Mouse (Mus musculus): ENCODE results near the gene Map3k6.

Gene Map3k6

DNA sequence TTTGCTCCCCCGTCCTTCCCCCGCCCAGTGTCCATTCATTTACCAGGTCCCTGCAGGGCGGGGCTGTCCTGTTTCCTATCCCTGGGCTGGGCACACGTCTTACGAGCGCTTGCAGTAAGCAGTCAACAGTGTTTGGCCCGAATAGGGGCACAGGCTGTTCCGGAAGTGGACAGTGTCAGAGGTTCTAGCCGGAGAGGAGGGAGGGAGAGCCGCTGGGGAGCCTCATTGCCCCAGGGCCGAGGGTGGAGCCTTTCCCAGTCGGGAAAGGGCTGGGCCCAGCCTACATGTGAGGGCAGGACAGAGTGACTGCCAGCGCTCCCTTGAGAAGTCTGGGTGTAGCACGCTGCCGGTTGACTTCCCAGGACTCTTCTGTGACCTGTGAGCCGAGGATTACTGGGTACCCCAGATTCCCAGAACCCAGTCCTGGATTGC lies at the start of gene Map3k6:
Map3k6 (plus strand) TSS at position 329 of the 432 bp plus-strand sequence.
- peak; percentile 75 for DNase-seq

DNA sequence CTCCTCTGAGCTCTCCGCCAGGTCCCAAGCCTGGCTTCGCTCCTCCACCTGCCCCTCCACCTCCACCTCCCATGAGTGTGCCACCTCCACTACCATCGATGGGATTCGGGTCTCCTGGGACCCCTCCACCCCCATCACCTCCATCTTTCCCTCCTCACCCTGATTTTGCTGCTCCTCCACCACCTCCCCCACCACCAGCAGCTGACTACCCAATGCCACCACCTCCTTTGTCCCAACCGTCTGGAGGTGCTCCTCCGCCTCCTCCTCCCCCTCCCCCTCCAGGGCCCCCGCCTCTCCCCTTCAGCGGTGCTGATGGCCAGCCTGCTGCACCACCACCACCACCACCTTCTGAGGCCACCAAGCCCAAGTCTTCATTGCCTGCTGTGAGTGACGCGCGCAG lies 46.1 kb upstream of the Map3k6 start:
- DNase-seq: no peak

GRCm38 (mm10) chr4:133195014-133195413 lies 45.6 kb upstream of the Map3k6 start:
- DNase-seq: no peak

DNA sequence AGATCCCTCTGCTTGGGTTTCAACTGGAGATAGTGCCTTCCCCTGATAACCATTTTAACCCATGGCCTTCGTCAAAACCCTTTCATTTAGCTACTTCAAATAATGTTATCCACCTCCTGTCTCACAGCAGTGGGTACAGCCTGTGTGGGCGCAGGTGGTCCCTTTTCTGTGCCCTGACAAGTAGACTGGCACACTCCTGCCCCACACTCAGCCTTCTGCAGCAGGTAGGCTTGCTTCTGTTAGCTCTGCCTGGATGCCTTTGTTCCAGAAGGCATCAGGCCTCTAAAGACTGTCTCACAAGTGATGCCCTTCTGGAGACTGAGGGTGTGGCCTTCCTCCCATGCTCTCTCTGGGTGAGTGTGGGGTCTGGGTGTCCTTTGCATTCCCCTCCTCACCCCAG lies 44.5 kb upstream of the Map3k6 start:
- DNase-seq: no peak

- no peak for DNase-seq
These were observed 43.8 kb upstream of the Map3k6 start for GRCm38 (mm10) chr4:133196852-133197251.

GRCm38 (mm10) chr4:133197355-133197754 lies 43.3 kb upstream of the Map3k6 start:
- no peak for DNase-seq

GRCm38 (mm10) chr4:133197801-133198286 lies 42.8 kb upstream of the Map3k6 start:
- no peak for DNase-seq

GRCm38 (mm10) chr4:133198337-133199180 lies 42.1 kb upstream of the Map3k6 start:
- DNase-seq: no peak

GRCm38 (mm10) chr4:133199743-133200142 lies 40.9 kb upstream of the Map3k6 start:
- no peak for DNase-seq

GRCm38 (mm10) chr4:133200343-133200742 lies 40.3 kb upstream of the Map3k6 start:
- no peak for DNase-seq

- DNase-seq: peak; percentile 38
These were observed 39.4 kb upstream of the Map3k6 start for GRCm38 (mm10) chr4:133201006-133201771.

- DNase-seq: no peak
These were observed 38.4 kb upstream of the Map3k6 start for GRCm38 (mm10) chr4:133202254-133202653.

DNA sequence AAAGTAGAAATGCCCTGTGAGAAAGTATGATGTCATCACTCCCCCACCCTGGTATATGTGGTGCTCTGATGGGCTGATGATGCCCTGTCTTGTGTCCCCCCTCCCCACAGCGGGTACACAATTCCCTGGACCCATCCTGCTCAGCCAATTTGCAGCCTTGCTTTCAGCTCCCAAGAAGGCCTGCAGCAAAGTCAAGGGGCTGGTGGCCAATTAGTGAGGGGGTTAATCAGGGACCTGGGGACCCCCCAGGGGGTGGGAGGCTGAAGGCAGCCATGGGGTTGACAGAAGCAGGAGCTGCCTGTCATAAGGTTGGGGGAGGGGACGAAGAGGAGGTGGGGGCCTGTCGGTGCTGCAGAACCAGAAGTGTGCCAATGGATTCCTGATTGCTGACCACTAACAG lies 37.0 kb upstream of the Map3k6 start:
- no peak for DNase-seq

GRCm38 (mm10) chr4:133204379-133204778 lies 36.2 kb upstream of the Map3k6 start:
- no peak for DNase-seq

DNA sequence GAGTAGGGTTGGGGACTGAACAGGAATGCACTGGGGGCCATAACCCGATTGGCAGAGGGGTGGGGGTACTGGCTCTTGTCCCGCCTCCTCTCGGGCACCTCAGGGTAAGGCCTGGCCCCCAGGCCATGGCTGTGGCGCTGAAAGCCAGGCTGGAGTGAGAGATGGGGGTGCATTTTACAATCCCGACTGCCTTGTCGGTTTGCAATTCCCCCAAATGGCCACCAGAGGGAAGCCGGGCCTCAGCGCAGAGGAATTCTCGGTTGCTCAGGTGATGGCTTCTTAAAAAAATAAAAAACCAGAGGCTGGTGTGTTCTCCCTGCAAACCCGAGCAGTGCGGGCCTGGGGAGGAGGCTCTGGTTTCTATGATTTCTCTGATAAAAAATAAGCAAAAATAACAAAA lies 31.3 kb upstream of the Map3k6 start:
- DNase-seq: peak; percentile 62

DNA sequence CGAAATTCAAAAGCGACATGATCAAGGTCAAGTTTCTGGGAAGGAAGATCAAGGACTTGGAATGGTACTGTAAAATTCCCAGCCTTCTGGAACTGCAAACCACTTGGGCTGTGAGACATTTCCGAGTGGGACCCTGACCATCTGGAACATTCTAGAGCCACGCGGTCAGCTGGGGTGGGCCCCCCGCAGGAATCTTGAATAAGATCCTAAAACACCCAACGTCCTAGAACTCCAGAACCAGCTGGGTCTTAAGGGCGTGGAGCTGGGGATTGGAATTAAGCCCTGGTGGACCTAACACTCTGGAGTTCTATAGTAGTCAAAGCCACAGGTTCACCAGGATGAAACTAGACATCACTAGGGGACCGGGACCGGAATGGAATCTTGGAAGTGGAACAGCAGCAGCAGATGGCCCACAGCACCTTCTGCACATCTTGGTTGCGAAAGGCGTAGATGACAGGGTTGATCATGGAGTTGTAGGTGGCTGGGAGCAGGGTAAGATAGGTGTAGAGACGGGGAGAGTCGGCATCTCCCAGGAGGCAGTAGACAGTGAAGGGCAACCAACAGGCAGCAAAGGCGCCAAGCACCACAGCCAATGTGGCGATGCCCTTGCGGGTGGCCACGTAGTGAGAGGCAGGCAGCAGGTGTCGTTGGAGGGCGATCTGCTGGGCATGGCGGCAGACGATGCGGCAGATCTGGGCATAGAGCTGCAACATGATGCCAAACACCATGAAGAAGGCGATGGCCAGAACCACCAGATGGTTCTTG lies 30.4 kb upstream of the Map3k6 start:
- DNase-seq: no peak

DNA sequence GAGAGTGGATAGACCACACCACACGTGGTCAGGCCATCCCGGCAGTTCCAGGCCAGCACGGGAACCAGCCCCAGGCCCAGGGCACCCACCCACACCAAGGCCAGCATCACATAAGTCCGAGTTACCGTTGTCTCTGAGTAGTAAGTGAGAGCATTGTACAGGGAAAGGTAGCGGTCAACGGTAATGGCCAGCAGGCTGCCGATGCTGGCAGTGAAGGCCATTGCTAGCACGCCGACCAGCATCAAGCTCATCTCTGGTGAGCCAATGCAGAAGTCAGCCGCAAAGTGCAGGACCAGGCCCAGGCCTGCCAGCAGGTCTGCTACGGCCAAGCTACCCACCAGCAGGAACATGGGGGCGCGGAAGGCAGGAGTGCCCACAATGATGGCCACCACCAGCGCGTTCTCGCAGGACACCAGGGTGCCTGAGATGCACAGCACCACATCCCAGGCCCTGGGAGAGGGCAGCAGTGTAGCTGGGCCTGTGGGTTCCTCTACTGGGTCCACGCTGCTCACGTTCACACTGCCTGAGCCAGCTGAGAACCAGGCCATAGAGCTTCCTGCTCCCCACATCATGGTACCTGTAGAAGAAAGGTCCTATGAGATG lies 29.7 kb upstream of the Map3k6 start:
- no peak for DNase-seq

DNA sequence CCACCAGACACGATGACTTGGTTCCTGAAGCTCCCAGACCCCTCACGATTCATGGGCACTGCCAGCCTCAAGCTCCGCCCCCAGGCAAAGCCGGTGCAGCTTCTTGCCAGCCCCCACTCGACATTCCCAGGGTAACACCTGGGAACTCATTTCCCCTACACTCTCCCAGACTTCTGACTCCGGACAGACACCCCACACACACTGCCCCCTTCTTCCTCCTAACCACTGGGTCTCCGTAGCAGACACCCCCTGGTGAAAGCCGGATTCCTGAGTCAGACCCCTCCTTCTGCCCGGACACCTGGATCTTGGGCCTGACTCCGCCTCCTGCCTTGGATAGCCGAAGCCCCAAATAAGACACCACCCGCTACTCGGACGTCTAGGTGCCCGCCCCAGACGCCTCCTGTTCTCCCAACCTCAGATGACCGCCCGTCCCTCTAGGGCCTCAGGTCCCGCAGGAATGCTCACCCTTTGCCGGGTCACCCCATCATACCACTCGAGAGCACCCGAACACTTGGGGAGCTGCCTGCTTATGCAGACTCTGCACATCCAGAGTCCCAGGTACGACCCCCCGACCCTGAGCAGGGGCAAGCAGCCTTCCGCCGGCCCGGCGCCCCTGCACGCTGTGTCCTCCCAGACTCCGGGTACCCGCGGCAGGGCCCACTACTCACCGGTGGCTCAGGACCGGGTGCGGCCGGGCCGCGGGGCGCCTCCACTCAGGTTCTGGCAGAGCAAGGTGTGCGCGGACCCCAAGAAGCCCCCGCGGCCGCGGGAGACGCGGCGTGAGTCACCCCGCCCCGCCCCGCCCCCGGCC lies 28.7 kb upstream of the Map3k6 start, which contains the start of the genes Cd164l2 and Gpr3:
Cd164l2 (plus strand) TSS at position 381 of the 811 bp plus-strand sequence.
Gpr3 (minus strand) TSS at position 786 of the 811 bp plus-strand sequence.
- no peak for DNase-seq

GRCm38 (mm10) chr4:133212562-133213267 lies 27.9 kb upstream of the Map3k6 start:
- peak; percentile 79 for DNase-seq

DNA sequence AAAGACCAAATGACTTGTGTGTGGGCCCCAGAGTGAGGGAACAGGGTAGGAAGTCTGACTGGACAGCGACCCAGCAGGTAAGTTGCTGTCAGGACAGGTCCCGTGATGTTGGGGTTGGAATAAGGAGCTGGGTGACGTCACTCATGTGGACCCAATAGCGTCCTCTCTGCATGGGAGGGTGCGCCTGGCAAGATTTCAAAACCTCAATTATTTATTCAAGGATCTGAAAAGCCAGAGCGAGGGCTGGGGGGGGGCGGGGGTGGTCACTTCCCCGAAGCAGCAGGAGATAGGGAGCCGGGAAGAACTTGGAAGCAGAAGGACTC lies 27.4 kb upstream of the Map3k6 start:
- DNase-seq: no peak

GRCm38 (mm10) chr4:133213661-133214060 lies 27.0 kb upstream of the Map3k6 start:
- no peak for DNase-seq

Data from liver (tissue).